Mouse (Mus musculus): Measurements from ENCODE around the gene 6030445D17Rik.

- TF ChIP-seq FLI1 (IDR thresholded peaks at IDR 0.05; ENCODE audit: low read length) (no peak), GATA1 (IDR thresholded peaks at IDR 0.05; ENCODE audit: borderline replicate concordance, low read length) (no peak)
Measured at GRCm38 (mm10) chr4:136461206-136461605, 844 bp upstream of the 6030445D17Rik start.
